Comparison of ENCODE assay signal across 8 mouse cellular contexts in the genomic region with DNA sequence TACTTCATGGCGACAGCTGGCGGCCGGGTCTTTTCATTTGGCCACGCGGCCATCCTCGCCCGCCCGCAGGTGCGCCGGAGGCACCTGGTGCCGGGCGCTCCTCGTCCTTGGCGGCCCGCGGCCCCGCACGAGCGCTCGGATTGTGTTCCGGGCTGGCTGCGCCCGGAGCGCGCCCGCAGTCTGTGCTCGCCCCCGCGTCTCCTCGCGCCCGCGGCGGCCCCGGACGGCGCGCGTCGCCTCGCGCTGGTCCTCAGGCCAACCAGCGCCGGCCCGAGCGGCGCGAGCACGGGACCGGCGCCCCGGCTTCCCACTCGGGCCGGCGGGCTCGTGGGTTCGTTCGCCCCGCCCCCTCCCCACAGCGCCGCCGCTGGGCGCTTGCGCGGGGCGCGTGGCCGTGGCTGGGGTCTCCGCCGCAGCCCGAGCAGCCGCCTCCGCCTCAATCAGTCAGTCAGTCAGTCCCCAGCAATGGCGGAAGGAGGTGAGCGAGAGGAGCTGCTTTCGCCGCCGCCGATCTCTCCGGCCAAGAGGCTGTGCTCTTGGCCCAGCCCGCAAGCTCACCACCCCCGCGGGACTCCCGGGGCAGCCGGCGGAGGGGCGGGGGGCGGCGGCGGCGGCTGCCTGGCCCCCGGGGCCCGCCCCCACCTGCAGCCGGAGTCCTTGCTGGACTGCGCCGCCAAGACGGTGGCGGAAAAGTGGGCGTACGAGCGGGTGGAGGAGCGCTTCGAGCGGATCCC. TPM values are rescaled to one million over a fixed set of nuclear protein-coding genes. Genes with fewer than 3 reads are reported as not detected.
DNase-seq lines count a peak whose midpoint lies in the region; ATAC-seq and TF ChIP-seq lines count a peak whose summit lies in the region.

A gene (plus strand): TSS at position 382 of the 734 bp plus-strand sequence.

- no peaks in the 10 kb centered on the region for H3K4me1 ChIP-seq in ES-Bruce4 (ENCODE audit: control insufficient read depth, insufficient read depth, low read length)
- H3K4me1 ChIP-seq in forebrain, embryonic 13.5 days: peaks cover 8% of the 10 kb centered on the region; the same call in 1 of the 2 replicates
- H3K4me1 ChIP-seq in heart, embryonic 16.5 days (ENCODE audit: control insufficient read depth, insufficient read depth, low read length): peaks cover 7% of the 10 kb centered on the region; the same call in 1 of the 2 replicates
- peaks cover 15% of the 10 kb centered on the region for H3K4me1 ChIP-seq in liver, embryonic 13.5 days (replicated peaks)
- H3K4me1 ChIP-seq in neural tube, embryonic 11.5 days (ENCODE audit: control insufficient read depth, insufficient read depth, low read length): peaks cover 5% of the 10 kb centered on the region; the same call in 1 of the 2 replicates
- H3K4me1 ChIP-seq in testis, adult 2 months (ENCODE audit: control insufficient read depth, insufficient read depth, low read length): peaks cover 6% of the 10 kb centered on the region

- peak; percentile 94 for ATAC-seq in forebrain, embryonic 13.5 days
- peak; percentile 93 for ATAC-seq in heart, embryonic 16.5 days (replicated peaks; ENCODE audit: extremely low read depth, insufficient read depth, low FRiP score)
- 0 out of 2 replicates have a peak, but pooled peaks have one; percentile 65 for ATAC-seq in liver, embryonic 13.5 days (ENCODE audit: low read depth)
- peak; percentile 87 for ATAC-seq in neural tube, embryonic 11.5 days (ENCODE audit: insufficient read depth, low FRiP score, low TSS enrichment)

- no peak for TF ChIP-seq POLR2A in ES-Bruce4 (IDR thresholded peaks at IDR 0.05; ENCODE audit: insufficient read depth, low read length)
- TF ChIP-seq POLR2A in testis, adult 2 months (IDR thresholded peaks at IDR 0.05; ENCODE audit: control insufficient read depth, low read depth, low read length): 0 out of 2 replicates have a peak, but pooled peaks have one; percentile 24

- no peaks in the 10 kb centered on the region for H3K27me3 ChIP-seq in ES-Bruce4 (ENCODE audit: control insufficient read depth, insufficient read depth, low read length, poor library complexity, severe bottlenecking)
- no peaks in the 10 kb centered on the region for H3K27me3 ChIP-seq in forebrain, embryonic 13.5 days
- H3K27me3 ChIP-seq in heart, embryonic 16.5 days (ENCODE audit: control insufficient read depth, insufficient read depth, low read length): no peaks in the 10 kb centered on the region
- H3K27me3 ChIP-seq in liver, embryonic 13.5 days: peaks cover 57% of the 10 kb centered on the region
- no peaks in the 10 kb centered on the region for H3K27me3 ChIP-seq in neural tube, embryonic 11.5 days (ENCODE audit: control insufficient read depth, insufficient read depth, low read length)
- H3K27me3 ChIP-seq in testis, adult 2 months (ENCODE audit: control insufficient read depth, insufficient read depth, low read length): no peaks in the 10 kb centered on the region

- H3K36me3 ChIP-seq in ES-Bruce4 (ENCODE audit: control insufficient read depth, insufficient read depth, low read length, poor library complexity, severe bottlenecking): no peaks in the 10 kb centered on the region
- no peaks in the 10 kb centered on the region for H3K36me3 ChIP-seq in forebrain, embryonic 13.5 days (ENCODE audit: poor library complexity, severe bottlenecking)
- no peaks in the 10 kb centered on the region for H3K36me3 ChIP-seq in heart, embryonic 16.5 days (ENCODE audit: control insufficient read depth, insufficient read depth)
- H3K36me3 ChIP-seq in liver, embryonic 13.5 days: no peaks in the 10 kb centered on the region
- no peaks in the 10 kb centered on the region for H3K36me3 ChIP-seq in neural tube, embryonic 11.5 days (ENCODE audit: control insufficient read depth, insufficient read depth, low read length)
- no peaks in the 10 kb centered on the region for H3K36me3 ChIP-seq in testis, adult 2 months (ENCODE audit: control insufficient read depth, insufficient read depth, low read length)

- H3K27ac ChIP-seq in ES-Bruce4 (ENCODE audit: insufficient read depth, low read length): no peak within 1 kb of the TSS
- H3K27ac ChIP-seq in forebrain, embryonic 13.5 days: peak within 1 kb of the TSS; percentile 99
- peak within 1 kb of the TSS; percentile 80 for H3K27ac ChIP-seq in heart, embryonic 16.5 days (ENCODE audit: low read length)
- no peak within 1 kb of the TSS for H3K27ac ChIP-seq in liver, embryonic 13.5 days
- H3K27ac ChIP-seq in neural tube, embryonic 11.5 days (ENCODE audit: low read depth, low read length): peak within 1 kb of the TSS; percentile 98
- H3K27ac ChIP-seq in testis, adult 2 months (ENCODE audit: control insufficient read depth, insufficient read depth, low read depth, low read length): peak within 1 kb of the TSS; percentile 84

- WGBS in forebrain, embryonic 13.5 days: under 1% methylated on average over 93 of the region's 104 CpGs
- WGBS in heart, embryonic 16.5 days: under 1% methylated on average over 95 of the region's 104 CpGs
- under 1% methylated on average over 90 of the region's 104 CpGs for WGBS in liver, embryonic 13.5 days (ENCODE audit: insufficient replicate concordance)
- under 1% methylated on average over 91 of the region's 104 CpGs for WGBS in neural tube, embryonic 11.5 days

- no peak for TF ChIP-seq EP300 in ES-Bruce4 (IDR thresholded peaks at IDR 0.05; ENCODE audit: insufficient read depth, low read depth, low read length)

- no peaks in the 10 kb centered on the region for H3K9me3 ChIP-seq in ES-Bruce4 (replicated peaks; ENCODE audit: control insufficient read depth, insufficient read depth, low read length, poor library complexity, severe bottlenecking)
- no peaks in the 10 kb centered on the region for H3K9me3 ChIP-seq in forebrain, embryonic 13.5 days (replicated peaks)
- no peaks in the 10 kb centered on the region for H3K9me3 ChIP-seq in heart, embryonic 16.5 days (replicated peaks; ENCODE audit: control insufficient read depth, low read length)
- no peaks in the 10 kb centered on the region for H3K9me3 ChIP-seq in liver, embryonic 13.5 days (replicated peaks)
- no peaks in the 10 kb centered on the region for H3K9me3 ChIP-seq in neural tube, embryonic 11.5 days (ENCODE audit: control insufficient read depth, low read length)

- no peak for TF ChIP-seq CTCF in ES-Bruce4 (IDR thresholded peaks at IDR 0.05; ENCODE audit: low read depth, low read length)
- TF ChIP-seq CTCF in testis, adult 2 months (IDR thresholded peaks at IDR 0.05; ENCODE audit: control insufficient read depth, insufficient read depth, insufficient replicate concordance, low read depth, low read length): no peak

- H3K9ac ChIP-seq in ES-Bruce4 (ENCODE audit: low read depth, poor library complexity, severe bottlenecking): peak within 1 kb of the TSS; percentile 84
- peak within 1 kb of the TSS; percentile 96 for H3K9ac ChIP-seq in forebrain, embryonic 13.5 days
- H3K9ac ChIP-seq in heart, embryonic 16.5 days (ENCODE audit: low read length): peak within 1 kb of the TSS; percentile 85
- H3K9ac ChIP-seq in liver, embryonic 13.5 days: peak within 1 kb of the TSS; percentile 47
- peak within 1 kb of the TSS; percentile 94 for H3K9ac ChIP-seq in neural tube, embryonic 11.5 days (ENCODE audit: low read length)

- peak within 1 kb of the TSS; percentile 87 for H3K4me3 ChIP-seq in ES-Bruce4 (ENCODE audit: low read depth, low read length)
- H3K4me3 ChIP-seq in forebrain, embryonic 13.5 days: peak within 1 kb of the TSS; percentile 95
- H3K4me3 ChIP-seq in heart, embryonic 16.5 days (ENCODE audit: low read length): peak within 1 kb of the TSS; percentile 90
- H3K4me3 ChIP-seq in liver, embryonic 13.5 days (replicated peaks): peak within 1 kb of the TSS; percentile 68
- peak within 1 kb of the TSS; percentile 94 for H3K4me3 ChIP-seq in neural tube, embryonic 11.5 days (ENCODE audit: low read depth, low read length)
- peak within 1 kb of the TSS; percentile 90 for H3K4me3 ChIP-seq in testis, adult 2 months (ENCODE audit: control insufficient read depth, low read depth, low read length)

- DNase-seq in c-Kit-positive CD71-negative TER-119-negative erythroid progenitor cells, embryonic 14.5 days (ENCODE audit: low read depth): peak; percentile 10
- peak; percentile 64 to 85 for DNase-seq in kidney, postnatal 25 days
- peak; percentile 15 for DNase-seq in liver, embryonic 13.5 days
- peak; percentile 88 for DNase-seq in neural tube, embryonic 11.5 days (ENCODE audit: low spot score)

- H3K4me2 ChIP-seq in forebrain, embryonic 13.5 days: peak within 1 kb of the TSS; percentile 75
- H3K4me2 ChIP-seq in heart, embryonic 16.5 days (ENCODE audit: low read depth, low read length): peak within 1 kb of the TSS; percentile 86
- peak within 1 kb of the TSS; percentile 89 for H3K4me2 ChIP-seq in liver, embryonic 13.5 days
- peak within 1 kb of the TSS; percentile 78 for H3K4me2 ChIP-seq in neural tube, embryonic 11.5 days (ENCODE audit: low read depth)

RNA-seq across cellular contexts. Expression of the gene that starts here (rescaled TPM):
- 2.1 and 2.5 TPM in 2 replicates for polyA plus RNA-seq in ES-Bruce4 (2011; ENCODE audit: insufficient read depth, insufficient read length, low read depth, missing spikeins)
- polyA plus RNA-seq in forebrain, embryonic 13.5 days (2015; fragmentation: Nextera tagmentation; extraction: Ambion mirVana): 12.8 TPM in 2 replicates
- polyA plus RNA-seq in heart, embryonic 16.5 days (2015; fragmentation: Nextera tagmentation; extraction: Ambion mirVana): 0.39 and 0.42 TPM in 2 replicates
- 0.05 and 0.06 TPM in 2 replicates for polyA plus RNA-seq in liver, embryonic 13.5 days (2015; fragmentation: Nextera tagmentation; extraction: Ambion mirVana)
- 11.1 and 13.6 TPM in 2 replicates for polyA plus RNA-seq in neural tube, embryonic 11.5 days (2014; fragmentation: Nextera tagmentation; extraction: Ambion mirVana)
- 3.7 and 4.7 TPM in 2 replicates for polyA plus RNA-seq in testis, adult 2 months (2012; rRNA removed)

Comparison
In these comparisons a context has a peak if more than half of its experiments do, and no peak if none do; other contexts are left out.
1. Peak in ATAC-seq, H3K4me3 ChIP-seq, H3K27ac ChIP-seq, H3K9ac ChIP-seq and H3K4me2 ChIP-seq in heart, embryonic 16.5 days; RNA of the gene not detected or under 1 TPM.
2. Peak in DNase-seq, ATAC-seq, H3K4me3 ChIP-seq, H3K9ac ChIP-seq and H3K4me2 ChIP-seq in liver, embryonic 13.5 days; RNA of the gene not detected or under 1 TPM.
3. H3K27ac ChIP-seq: peak in forebrain, embryonic 13.5 days (single experiment), neural tube, embryonic 11.5 days (single experiment) and testis, adult 2 months (single experiment); none in ES-Bruce4 (single experiment) and liver, embryonic 13.5 days (single experiment).
4. DNase-seq: peak in every context shown above with its lines; median percentile 88 in neural tube, embryonic 11.5 days; 74 in kidney, postnatal 25 days; 15 in liver, embryonic 13.5 days; 10 in c-Kit-positive CD71-negative TER-119-negative erythroid progenitor cells, embryonic 14.5 days.
5. Peak in every context shown above with its lines, with median percentiles within 50 percentile points of each other: H3K4me3 ChIP-seq, H3K9ac ChIP-seq, ATAC-seq and H3K4me2 ChIP-seq.